Mouse (Mus musculus) cerebellum, adult 2 months (tissue): ENCODE measurements at regions not wholly inside any gene's neighbourhood (a gene's known extent, or its start where the extent isn't known, plus 50 kb on each side); places are given as distances from the start of the nearest gene placed in this dataset.

ENCODE experiments used
- CTCF ChIP-seq: fragments of 200-500 bp; IDR thresholded peaks from 2 replicates; pipeline ENCODE4 v1.5.1; 2011; ENCODE audit warnings: low read depth, mild to moderate bottlenecking, control low read depth, low read length, moderate library complexity, borderline replicate concordance; ENCODE audit not compliant: insufficient read depth
- POLR2A ChIP-seq: fragments of 200-500 bp; IDR thresholded peaks from 2 replicates; pipeline ENCODE4 v1.6.1; 2011; ENCODE audit warnings: low read length, control low read depth, borderline replicate concordance; ENCODE audit not compliant: insufficient read depth

DNA sequence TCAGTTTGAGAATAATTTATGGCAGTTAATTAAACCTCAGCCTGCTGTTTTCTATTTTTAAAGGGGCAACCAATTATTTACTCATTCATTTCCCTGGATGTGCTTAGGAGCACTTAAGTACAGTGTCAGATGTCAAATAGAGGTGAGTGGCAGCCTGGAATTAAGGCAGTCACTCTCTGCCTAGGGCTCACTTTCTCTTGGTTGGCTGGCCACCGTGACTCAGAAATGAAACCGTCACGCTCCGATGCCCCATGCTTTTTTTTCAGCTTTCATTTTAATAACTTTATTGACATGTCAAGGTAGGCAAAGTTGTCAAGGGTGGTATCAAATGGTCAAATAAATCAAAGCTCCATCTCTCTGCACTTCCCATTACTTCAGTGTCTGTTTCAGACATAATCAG lies 547.9 kb upstream of the Jmjd1c start:
- TF ChIP-seq CTCF (no peak), POLR2A (no peak)
